Mouse (Mus musculus) liver, embryonic 14.5 days (tissue): ENCODE data around the gene Olfr1432.

Experiments used
- CTCF ChIP-seq: IDR thresholded peaks from 2 replicates; pipeline ENCODE4 v1.5.1; 2016; ENCODE audit warnings: antibody characterized with exemption, low read depth, control low read depth
- EP300 ChIP-seq: IDR thresholded peaks from 2 replicates; pipeline ENCODE4 v1.6.1; 2016; ENCODE audit warnings: antibody characterized with exemption, low read depth

DNA sequence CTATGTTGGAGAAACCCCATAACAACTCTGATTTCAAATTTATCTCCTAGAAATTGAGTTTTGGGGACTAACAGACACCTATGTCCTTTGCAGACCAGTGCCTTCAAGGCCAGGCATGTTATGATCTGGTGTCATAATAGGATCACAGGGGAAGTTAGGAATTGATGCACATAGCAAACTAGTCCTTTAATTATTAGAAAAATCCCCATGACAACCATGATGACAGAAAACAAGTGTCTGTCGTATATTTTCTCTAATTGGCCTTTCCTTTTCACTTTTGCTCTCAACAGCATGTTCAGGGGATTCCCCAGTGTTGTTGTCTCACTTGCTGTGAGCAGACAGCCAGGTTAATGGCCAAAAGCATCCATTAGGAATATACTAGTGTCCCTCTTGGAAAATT is 28.3 kb upstream of the Olfr1432 start, which contains the start of gene Olfr235:
- no peak for TF ChIP-seq EP300
- no peak for TF ChIP-seq CTCF
